Mouse (Mus musculus) heart, embryonic 16.5 days (tissue): ENCODE data around the gene Lnx2. TPM values are rescaled to one million over a fixed set of nuclear protein-coding genes. Genes with fewer than 3 reads are reported as not detected.

ENCODE experiments used
- ATAC-seq: fragments of 200-750 bp; cut with Nextera tagmentation; replicated peaks from 2 replicates; pipeline ENCODE4 v1.8.0; 2017; ENCODE audit warnings: moderate number of reproducible peaks; ENCODE audit not compliant: insufficient read depth, low FRiP score; ENCODE audit errors: extremely low read depth
- H3K27ac ChIP-seq: fragments of 300-500 bp; sonication (generic); 2 replicates; pipeline ENCODE4 v1.5.1; 2014; ENCODE audit warnings: mild to moderate bottlenecking, low read length, control low read depth, moderate library complexity
- H3K27me3 ChIP-seq: fragments of 300-500 bp; sonication (generic); 2 replicates; pipeline ENCODE4 v1.6.1; 2014; ENCODE audit warnings: low read length, mixed read lengths; ENCODE audit not compliant: control insufficient read depth, insufficient read depth
- H3K36me3 ChIP-seq: fragments of 300-500 bp; sonication (generic); 2 replicates; pipeline ENCODE4 v1.6.1; 2014; ENCODE audit not compliant: control insufficient read depth, insufficient read depth
- H3K4me1 ChIP-seq: fragments of 300-500 bp; sonication (generic); 2 replicates; pipeline ENCODE4 v1.6.1; 2014; ENCODE audit warnings: low read length, mixed read lengths; ENCODE audit not compliant: control insufficient read depth, insufficient read depth
- H3K4me2 ChIP-seq: fragments of 300-500 bp; sonication (generic); 2 replicates; pipeline ENCODE4 v1.6.1; 2014; ENCODE audit warnings: low read depth, mild to moderate bottlenecking, control low read depth, low read length
- H3K4me3 ChIP-seq: fragments of 300-500 bp; sonication (generic); 2 replicates; pipeline ENCODE4 v1.5.1; 2014; ENCODE audit warnings: mild to moderate bottlenecking, control low read depth, low read length
- H3K9ac ChIP-seq: fragments of 300-500 bp; sonication (generic); 2 replicates; pipeline ENCODE4 v1.6.1; 2014; ENCODE audit warnings: low read length, control low read depth
- H3K9me3 ChIP-seq: fragments of 300-500 bp; sonication (generic); replicated peaks from 2 replicates; pipeline ENCODE4 v1.6.1; 2016; ENCODE audit warnings: low read length; ENCODE audit not compliant: control insufficient read depth
- WGBS: fragments of 180-500 bp; shearing (Covaris S2); extraction: QIAGEN DNeasy Blood & Tissue Kit; methylation state at CpG from one replicate; pipeline ENCODE4 v1.1.7; 2014; 5-methylcytosine and 5-hydroxymethylcytosine counted together
- polyA plus RNA-seq: library from polyadenylated mRNA; unstranded; fragments of >200 nt; fragmentation: Nextera tagmentation; extraction: Ambion mirVana; gene quantifications from 2 replicates; pipeline ENCODE4 v1.2.1, GENCODE M21; 2015

Lnx2 gene
- polyA plus RNA-seq, 1 experiment from 2014 or later: 13.9 TPM

- no peaks in the 10 kb centered on the region for H3K9me3 ChIP-seq
- H3K36me3 ChIP-seq: no peaks in the 10 kb centered on the region
- 56% methylated on average over 13 of the region's 13 CpGs for WGBS
- H3K4me1 ChIP-seq: peaks cover 38% of the 10 kb centered on the region
- H3K27ac ChIP-seq: no peak overlapping the region
- no peak for ATAC-seq
- H3K4me2 ChIP-seq: peak overlapping the region; percentile 49
- no peaks in the 10 kb centered on the region for H3K27me3 ChIP-seq
- H3K9ac ChIP-seq: peak overlapping the region; percentile 3
- H3K4me3 ChIP-seq: no peak overlapping the region
These were observed 25.4 kb downstream of the Lnx2 start for GRCm38 (mm10) chr5:147050816-147051499.

- no peaks in the 10 kb centered on the region for H3K27me3 ChIP-seq
- peaks cover 35% of the 10 kb centered on the region for H3K4me1 ChIP-seq
- H3K4me2 ChIP-seq: no peak overlapping the region
- no peaks in the 10 kb centered on the region for H3K9me3 ChIP-seq
- no peak for ATAC-seq
- H3K4me3 ChIP-seq: no peak overlapping the region
- H3K36me3 ChIP-seq: no peaks in the 10 kb centered on the region
- 77% methylated on average over 19 of the region's 19 CpGs for WGBS
- H3K27ac ChIP-seq: no peak overlapping the region
- H3K9ac ChIP-seq: no peak overlapping the region
These were observed 26.7 kb downstream of the Lnx2 start for GRCm38 (mm10) chr5:147049544-147050209.

- no peaks in the 10 kb centered on the region for H3K9me3 ChIP-seq
These were observed 30.5 kb downstream of the Lnx2 start for GRCm38 (mm10) chr5:147045929-147046328.

GRCm38 (mm10) chr5:147045311-147045710 lies 31.1 kb downstream of the Lnx2 start:
- Histone ChIP-seq H3K4me3 (no peak overlapping the region), H3K27ac (no peak overlapping the region), H3K9ac (no peak overlapping the region), H3K36me3 (peaks cover 15% of the 10 kb centered on the region), H3K9me3 (no peaks in the 10 kb centered on the region), H3K27me3 (no peaks in the 10 kb centered on the region), H3K4me1 (peaks cover 24% of the 10 kb centered on the region), H3K4me2 (no peak overlapping the region)
- WGBS: 61% methylated on average over 10 of the region's 11 CpGs
- no peak for ATAC-seq

More at GRCm38 (mm10) chr5:147045929-147046328, 30.5 kb downstream of the Lnx2 start:
- H3K4me2 ChIP-seq: no peak overlapping the region
- H3K9ac ChIP-seq: no peak overlapping the region
- 58% methylated on average over 11 of the region's 11 CpGs for WGBS
- H3K4me3 ChIP-seq: no peak overlapping the region
- peaks cover 24% of the 10 kb centered on the region for H3K4me1 ChIP-seq
- H3K36me3 ChIP-seq: peaks cover 10% of the 10 kb centered on the region
- H3K27ac ChIP-seq: no peak overlapping the region
- no peaks in the 10 kb centered on the region for H3K27me3 ChIP-seq
- ATAC-seq: peak; percentile 31; the same call in 1 of the 2 replicates

- H3K27ac ChIP-seq: no peak overlapping the region
- H3K9me3 ChIP-seq: no peaks in the 10 kb centered on the region
- no peaks in the 10 kb centered on the region for H3K27me3 ChIP-seq
- ATAC-seq: no peak
- no peak overlapping the region for H3K4me3 ChIP-seq
- H3K4me2 ChIP-seq: no peak overlapping the region
- peaks cover 21% of the 10 kb centered on the region for H3K4me1 ChIP-seq
- peaks cover 15% of the 10 kb centered on the region for H3K36me3 ChIP-seq
- 72% methylated on average over 15 of the region's 15 CpGs for WGBS
- H3K9ac ChIP-seq: no peak overlapping the region
These were observed 33.0 kb downstream of the Lnx2 start for GRCm38 (mm10) chr5:147043240-147043844.

- H3K9me3 ChIP-seq: no peaks in the 10 kb centered on the region
- H3K27ac ChIP-seq: no peak overlapping the region
- H3K36me3 ChIP-seq: peaks cover 15% of the 10 kb centered on the region
- no peak for ATAC-seq
- WGBS: 85% methylated on average over 40 of the region's 40 CpGs
- H3K27me3 ChIP-seq: no peaks in the 10 kb centered on the region
- H3K4me3 ChIP-seq: no peak overlapping the region
- no peak overlapping the region for H3K4me2 ChIP-seq
- no peak overlapping the region for H3K9ac ChIP-seq
- H3K4me1 ChIP-seq: peaks cover 28% of the 10 kb centered on the region
These were observed 34.1 kb downstream of the Lnx2 start for GRCm38 (mm10) chr5:147041965-147042937.

- Histone ChIP-seq H3K4me1 (peaks cover 32% of the 10 kb centered on the region), H3K27me3 (no peaks in the 10 kb centered on the region), H3K9me3 (no peaks in the 10 kb centered on the region), H3K9ac (no peak overlapping the region), H3K27ac (no peak overlapping the region), H3K36me3 (peaks cover 15% of the 10 kb centered on the region), H3K4me2 (no peak overlapping the region), H3K4me3 (no peak overlapping the region)
- WGBS: 88% methylated on average over 5 of the region's 5 CpGs
- no peak for ATAC-seq
These were observed 37.0 kb downstream of the Lnx2 start for GRCm38 (mm10) chr5:147039394-147039793.

GRCm38 (mm10) chr5:147037601-147038000 lies 38.8 kb downstream of the Lnx2 start:
- H3K9me3 ChIP-seq: no peaks in the 10 kb centered on the region
- no peaks in the 10 kb centered on the region for H3K27me3 ChIP-seq
- no peak overlapping the region for H3K4me3 ChIP-seq
- ATAC-seq: no peak
- 58% methylated on average over 3 of the region's 3 CpGs for WGBS
- no peak overlapping the region for H3K27ac ChIP-seq
- peaks cover 32% of the 10 kb centered on the region for H3K4me1 ChIP-seq
- H3K36me3 ChIP-seq: peaks cover 24% of the 10 kb centered on the region
- no peak overlapping the region for H3K9ac ChIP-seq
- H3K4me2 ChIP-seq: no peak overlapping the region
